Mouse (Mus musculus): ENCODE results near the gene Fam163a. TPM values are rescaled to one million over a fixed set of nuclear protein-coding genes. Genes with fewer than 3 reads are reported as not detected.

The Fam163a gene
- polyA plus RNA-seq, 1 experiment from 2014 or later = 5.7 TPM

DNA sequence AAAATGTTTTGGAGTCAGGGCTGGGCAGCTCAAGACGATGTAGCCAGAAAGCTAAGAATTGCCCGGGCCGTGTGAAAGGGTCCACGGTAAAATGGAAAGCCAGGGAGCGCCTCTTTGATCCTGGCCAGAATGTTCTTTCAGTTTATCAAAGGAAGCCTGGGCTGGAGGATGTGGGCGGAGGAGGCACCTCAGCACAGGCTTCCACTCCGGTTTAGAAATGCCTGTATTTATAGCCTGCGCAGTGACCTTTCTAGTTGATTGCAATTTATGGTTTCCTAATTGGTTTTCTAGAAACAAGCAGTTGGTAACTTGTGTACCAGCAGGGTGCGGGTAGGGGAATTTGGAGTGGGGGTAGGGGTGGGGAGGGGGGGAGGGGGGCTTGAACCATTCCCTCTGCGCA lies 96.4 kb downstream of the Fam163a start:
- Histone ChIP-seq H3K27ac (ENCODE audit: low read length) (no peak overlapping the region), H3K27me3 (ENCODE audit: control insufficient read depth, insufficient read depth, low read depth, low read length) (no peaks in the 10 kb centered on the region), H3K9me3 (replicated peaks; ENCODE audit: control insufficient read depth, low read length, poor library complexity, severe bottlenecking) (no peaks in the 10 kb centered on the region), H3K4me3 (ENCODE audit: low read depth, low read length) (no peak overlapping the region), H3K9ac (ENCODE audit: low read depth, low read length) (0 out of 2 replicates have a peak overlapping the region, but pooled peaks have one; percentile 11), H3K4me1 (ENCODE audit: control insufficient read depth, insufficient read depth, low read length) (peaks cover 2% of the 10 kb centered on the region; the same call in 1 of the 2 replicates), H3K36me3 (ENCODE audit: control insufficient read depth, insufficient read depth, low read length) (no peaks in the 10 kb centered on the region), H3K4me2 (ENCODE audit: low read length) (no peak overlapping the region)
- ATAC-seq = 0 out of 2 replicates have a peak, but pooled peaks have one; percentile 34
- WGBS = 28% methylated on average over 10 of the region's 10 CpGs

- Histone ChIP-seq H3K4me2 (ENCODE audit: low read length) (no peak overlapping the region), H3K27me3 (ENCODE audit: control insufficient read depth, insufficient read depth, low read depth, low read length) (no peaks in the 10 kb centered on the region), H3K9ac (ENCODE audit: low read depth, low read length) (no peak overlapping the region), H3K4me1 (ENCODE audit: control insufficient read depth, insufficient read depth, low read length) (peaks cover 2% of the 10 kb centered on the region; the same call in 1 of the 2 replicates), H3K36me3 (ENCODE audit: control insufficient read depth, insufficient read depth, low read length) (no peaks in the 10 kb centered on the region), H3K9me3 (replicated peaks; ENCODE audit: control insufficient read depth, low read length, poor library complexity, severe bottlenecking) (no peaks in the 10 kb centered on the region), H3K27ac (ENCODE audit: low read length) (no peak overlapping the region), H3K4me3 (ENCODE audit: low read depth, low read length) (no peak overlapping the region)
- 95% methylated on average over 2 of the region's 2 CpGs for WGBS
- no peak for ATAC-seq
These were observed 97.4 kb downstream of the Fam163a start for GRCm38 (mm10) chr1:156107424-156107823.

- ATAC-seq = no peak
- Histone ChIP-seq H3K27me3 (ENCODE audit: control insufficient read depth, insufficient read depth, low read depth, low read length) (no peaks in the 10 kb centered on the region), H3K4me2 (ENCODE audit: low read length) (no peak overlapping the region), H3K4me3 (ENCODE audit: low read depth, low read length) (no peak overlapping the region), H3K27ac (ENCODE audit: low read length) (no peak overlapping the region), H3K9ac (ENCODE audit: low read depth, low read length) (no peak overlapping the region), H3K4me1 (ENCODE audit: control insufficient read depth, insufficient read depth, low read length) (0 out of 2 replicates have a peak, but pooled peaks cover 2% of the 10 kb centered on the region), H3K9me3 (replicated peaks; ENCODE audit: control insufficient read depth, low read length, poor library complexity, severe bottlenecking) (no peaks in the 10 kb centered on the region), H3K36me3 (ENCODE audit: control insufficient read depth, insufficient read depth, low read length) (no peaks in the 10 kb centered on the region)
- WGBS = 85% methylated on average over 2 of the region's 2 CpGs
These were observed 99.4 kb downstream of the Fam163a start for GRCm38 (mm10) chr1:156105381-156105780.

DNA sequence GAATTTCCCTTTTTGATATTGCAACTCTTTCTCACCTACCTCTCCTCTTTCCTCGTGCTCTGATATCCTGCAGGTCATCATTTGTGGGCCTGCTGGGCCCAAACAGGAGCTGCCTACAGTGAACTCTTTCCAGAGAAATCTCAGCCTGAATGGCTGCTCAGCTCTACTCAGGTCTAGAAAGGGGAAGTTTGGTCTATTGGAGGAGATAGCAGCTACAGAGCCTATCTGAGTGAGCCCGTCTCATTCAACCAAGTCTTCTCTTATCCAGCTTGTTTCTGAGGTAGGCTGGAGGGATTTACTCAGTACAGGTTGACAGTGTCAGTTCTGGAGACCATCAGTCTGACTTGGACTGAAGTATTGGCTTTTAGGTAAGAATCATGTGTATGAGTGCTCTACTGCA lies 101.1 kb downstream of the Fam163a start:
- no peak for ATAC-seq
- Histone ChIP-seq H3K4me2 (ENCODE audit: low read length) (no peak overlapping the region), H3K27me3 (ENCODE audit: control insufficient read depth, insufficient read depth, low read depth, low read length) (no peaks in the 10 kb centered on the region), H3K9ac (ENCODE audit: low read depth, low read length) (no peak overlapping the region), H3K9me3 (replicated peaks; ENCODE audit: control insufficient read depth, low read length, poor library complexity, severe bottlenecking) (0 out of 2 replicates have a peak, but pooled peaks cover 3% of the 10 kb centered on the region), H3K36me3 (ENCODE audit: control insufficient read depth, insufficient read depth, low read length) (no peaks in the 10 kb centered on the region), H3K4me1 (ENCODE audit: control insufficient read depth, insufficient read depth, low read length) (0 out of 2 replicates have a peak, but pooled peaks cover 2% of the 10 kb centered on the region), H3K27ac (ENCODE audit: low read length) (no peak overlapping the region), H3K4me3 (ENCODE audit: low read depth, low read length) (no peak overlapping the region)
- 99% methylated on average over 2 of the region's 2 CpGs for WGBS

DNA sequence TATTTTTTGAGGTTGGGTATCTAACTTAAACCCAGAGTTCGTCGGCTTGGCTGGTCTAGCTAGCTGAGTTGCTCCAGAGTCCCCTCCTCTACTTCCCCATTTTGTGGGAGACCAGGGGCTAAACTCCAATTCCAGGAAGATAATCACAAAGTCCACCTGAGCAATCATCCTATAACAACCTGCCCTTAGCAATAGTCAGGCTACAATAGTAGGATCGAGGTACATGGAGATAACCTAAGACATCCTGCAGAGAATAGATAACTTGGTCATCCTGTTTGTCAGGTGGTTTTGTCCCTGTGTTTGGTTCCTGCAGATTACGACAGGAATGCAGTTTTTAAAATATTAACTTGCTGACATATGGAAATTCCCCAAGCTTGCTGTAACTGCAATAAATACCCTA lies 113.0 kb downstream of the Fam163a start:
- Histone ChIP-seq H3K9ac (ENCODE audit: low read depth, low read length) (no peak overlapping the region), H3K9me3 (replicated peaks; ENCODE audit: control insufficient read depth, low read length, poor library complexity, severe bottlenecking) (no peaks in the 10 kb centered on the region), H3K4me3 (ENCODE audit: low read depth, low read length) (no peak overlapping the region), H3K27ac (ENCODE audit: low read length) (no peak overlapping the region), H3K36me3 (ENCODE audit: control insufficient read depth, insufficient read depth, low read length) (no peaks in the 10 kb centered on the region), H3K4me2 (ENCODE audit: low read length) (no peak overlapping the region), H3K27me3 (ENCODE audit: control insufficient read depth, insufficient read depth, low read depth, low read length) (no peaks in the 10 kb centered on the region), H3K4me1 (ENCODE audit: control insufficient read depth, insufficient read depth, low read length) (no peaks in the 10 kb centered on the region)
- WGBS = 87% methylated on average over 4 of the region's 4 CpGs
- no peak for ATAC-seq

GRCm38 (mm10) chr1:156090042-156090441 lies 114.8 kb downstream of the Fam163a start:
- no peaks in the 10 kb centered on the region for H3K9me3 ChIP-seq (replicated peaks; ENCODE audit: control insufficient read depth, low read length, poor library complexity, severe bottlenecking)
- H3K36me3 ChIP-seq (ENCODE audit: control insufficient read depth, insufficient read depth, low read length) = no peaks in the 10 kb centered on the region
- no peak for ATAC-seq
- no peak overlapping the region for H3K4me2 ChIP-seq (ENCODE audit: low read length)
- no peak overlapping the region for H3K4me3 ChIP-seq (ENCODE audit: low read depth, low read length)
- no peaks in the 10 kb centered on the region for H3K4me1 ChIP-seq (ENCODE audit: control insufficient read depth, insufficient read depth, low read length)
- H3K27ac ChIP-seq (ENCODE audit: low read length) = no peak overlapping the region
- H3K27me3 ChIP-seq (ENCODE audit: control insufficient read depth, insufficient read depth, low read depth, low read length) = no peaks in the 10 kb centered on the region
- 31% methylated on average over 4 of the region's 4 CpGs for WGBS
- no peak overlapping the region for H3K9ac ChIP-seq (ENCODE audit: low read depth, low read length)

- no peaks in the 10 kb centered on the region for H3K27me3 ChIP-seq (ENCODE audit: control insufficient read depth, insufficient read depth, low read depth, low read length)
- no peak overlapping the region for H3K4me3 ChIP-seq (ENCODE audit: low read depth, low read length)
- H3K9ac ChIP-seq (ENCODE audit: low read depth, low read length) = no peak overlapping the region
- no peaks in the 10 kb centered on the region for H3K9me3 ChIP-seq (replicated peaks; ENCODE audit: control insufficient read depth, low read length, poor library complexity, severe bottlenecking)
- no peaks in the 10 kb centered on the region for H3K4me1 ChIP-seq (ENCODE audit: control insufficient read depth, insufficient read depth, low read length)
- no peak overlapping the region for H3K4me2 ChIP-seq (ENCODE audit: low read length)
- H3K36me3 ChIP-seq (ENCODE audit: control insufficient read depth, insufficient read depth, low read length) = no peaks in the 10 kb centered on the region
- ATAC-seq = no peak
- 71% methylated on average over 8 of the region's 8 CpGs for WGBS
- H3K27ac ChIP-seq (ENCODE audit: low read length) = no peak overlapping the region
These were observed 115.3 kb downstream of the Fam163a start for GRCm38 (mm10) chr1:156089561-156089960.

- Histone ChIP-seq H3K4me2 (ENCODE audit: low read length) (no peak overlapping the region), H3K9me3 (replicated peaks; ENCODE audit: control insufficient read depth, low read length, poor library complexity, severe bottlenecking) (no peaks in the 10 kb centered on the region), H3K4me1 (ENCODE audit: control insufficient read depth, insufficient read depth, low read length) (no peaks in the 10 kb centered on the region), H3K36me3 (ENCODE audit: control insufficient read depth, insufficient read depth, low read length) (no peaks in the 10 kb centered on the region), H3K27ac (ENCODE audit: low read length) (no peak overlapping the region), H3K4me3 (ENCODE audit: low read depth, low read length) (no peak overlapping the region), H3K9ac (ENCODE audit: low read depth, low read length) (no peak overlapping the region), H3K27me3 (ENCODE audit: control insufficient read depth, insufficient read depth, low read depth, low read length) (no peaks in the 10 kb centered on the region)
- 84% methylated on average over 5 of the region's 5 CpGs for WGBS
- ATAC-seq = no peak
These were observed 117.2 kb downstream of the Fam163a start for GRCm38 (mm10) chr1:156087586-156087985.

GRCm38 (mm10) chr1:156085770-156086169 lies 119.1 kb downstream of the Fam163a start:
- no peak overlapping the region for H3K9ac ChIP-seq (ENCODE audit: low read depth, low read length)
- no peaks in the 10 kb centered on the region for H3K4me1 ChIP-seq (ENCODE audit: control insufficient read depth, insufficient read depth, low read length)
- peak; percentile 62 for ATAC-seq
- H3K9me3 ChIP-seq (replicated peaks; ENCODE audit: control insufficient read depth, low read length, poor library complexity, severe bottlenecking) = no peaks in the 10 kb centered on the region
- no peaks in the 10 kb centered on the region for H3K27me3 ChIP-seq (ENCODE audit: control insufficient read depth, insufficient read depth, low read depth, low read length)
- WGBS = 65% methylated on average over 5 of the region's 5 CpGs
- H3K27ac ChIP-seq (ENCODE audit: low read length) = no peak overlapping the region
- H3K4me3 ChIP-seq (ENCODE audit: low read depth, low read length) = no peak overlapping the region
- H3K4me2 ChIP-seq (ENCODE audit: low read length) = no peak overlapping the region
- H3K36me3 ChIP-seq (ENCODE audit: control insufficient read depth, insufficient read depth, low read length) = no peaks in the 10 kb centered on the region

Measured in midbrain, embryonic 16.5 days (tissue).